Mouse (Mus musculus) G1E-ER4 (cell line): ENCODE results near the gene Rcor1. TPM values are rescaled to one million over a fixed set of nuclear protein-coding genes. Genes with fewer than 3 reads are reported as not detected.

ENCODE experiments used
- GATA1 ChIP-seq: IDR thresholded peaks from one replicate; pipeline ENCODE4 v1.8.0; 2012; ENCODE audit warnings: low read length, inconsistent platforms
- polyA plus RNA-seq: library from polyadenylated mRNA; stranded (reverse); fragments of >175 nt; gene quantifications from 2 replicates; pipeline ENCODE4 v1.2.3, GENCODE M21; 2012

Rcor1 gene
- polyA plus RNA-seq, 1 experiment: 54.2 TPM

GRCm38 (mm10) chr12:111134169-111134568 lies 95.0 kb downstream of the Rcor1 start:
- no peak for TF ChIP-seq GATA1

GRCm38 (mm10) chr12:111134791-111135733 lies 95.9 kb downstream of the Rcor1 start:
- TF ChIP-seq GATA1: no peak

- no peak for TF ChIP-seq GATA1
Measured at GRCm38 (mm10) chr12:111135953-111136352, 96.8 kb downstream of the Rcor1 start.

GRCm38 (mm10) chr12:111137079-111137478 lies 97.9 kb downstream of the Rcor1 start:
- TF ChIP-seq GATA1: no peak

- no peak for TF ChIP-seq GATA1
Measured at GRCm38 (mm10) chr12:111143005-111143508, 103.9 kb downstream of the Rcor1 start.

- no peak for TF ChIP-seq GATA1
Measured at GRCm38 (mm10) chr12:111143509-111144063, 104.4 kb downstream of the Rcor1 start.

- no peak for TF ChIP-seq GATA1
Measured at GRCm38 (mm10) chr12:111144598-111144997, 105.4 kb downstream of the Rcor1 start.

- no peak for TF ChIP-seq GATA1
Measured at GRCm38 (mm10) chr12:111145269-111145668, 106.1 kb downstream of the Rcor1 start.

GRCm38 (mm10) chr12:111149495-111150235 lies 110.5 kb downstream of the Rcor1 start:
- TF ChIP-seq GATA1: no peak

- no peak for TF ChIP-seq GATA1
Measured at GRCm38 (mm10) chr12:111150236-111150596, 111.1 kb downstream of the Rcor1 start.

GRCm38 (mm10) chr12:111151422-111152156 lies 112.4 kb downstream of the Rcor1 start:
- TF ChIP-seq GATA1: no peak

- TF ChIP-seq GATA1: no peak
Measured at GRCm38 (mm10) chr12:111152579-111152978, 113.4 kb downstream of the Rcor1 start.

GRCm38 (mm10) chr12:111152981-111153710 lies 114.0 kb downstream of the Rcor1 start:
- no peak for TF ChIP-seq GATA1

GRCm38 (mm10) chr12:111153946-111154345 lies 114.8 kb downstream of the Rcor1 start:
- no peak for TF ChIP-seq GATA1

- TF ChIP-seq GATA1: no peak
Measured at GRCm38 (mm10) chr12:111154641-111155040, 115.5 kb downstream of the Rcor1 start.
